Mouse (Mus musculus) heart, embryonic 14.5 days (tissue): ENCODE data around the gene Cntn5. TPM values are rescaled to one million over a fixed set of nuclear protein-coding genes. Genes with fewer than 3 reads are reported as not detected.

Experiments
- ATAC-seq: fragments of 200-750 bp; cut with Nextera tagmentation; 2 replicates; pipeline ENCODE4 v1.8.0; 2017; ENCODE audit warnings: low read depth, moderate TSS enrichment; ENCODE audit not compliant: insufficient number of reproducible peaks, insufficient read depth, low FRiP score
- H3K27ac ChIP-seq, 2 experiments: fragments of 200-500 bp in 1 of 2; fragments of 300-500 bp in 1 of 2; sonication (generic) in 1 of 2; replicated peaks in 1 of 2; 2 replicates each; pipeline ENCODE4 v1.5.1; 2012 to 2014; ENCODE audit warnings: low read depth in 2 of 2, low read length in 2 of 2, control low read depth in 1 of 2, mild to moderate bottlenecking in 1 of 2, mixed read lengths in 1 of 2; ENCODE audit not compliant: control insufficient read depth in 1 of 2, insufficient read depth in 1 of 2
- H3K27me3 ChIP-seq: fragments of 300-500 bp; sonication (generic); 2 replicates; pipeline ENCODE4 v1.6.1; 2014; ENCODE audit warnings: mild to moderate bottlenecking, low read length, control low read depth; ENCODE audit not compliant: control insufficient read depth, insufficient read depth
- H3K36me3 ChIP-seq: fragments of 300-500 bp; sonication (generic); 2 replicates; pipeline ENCODE4 v1.6.1; 2014; ENCODE audit warnings: mild to moderate bottlenecking, control low read depth, low read length, mixed read lengths; ENCODE audit not compliant: control insufficient read depth, insufficient read depth
- H3K4me1 ChIP-seq, 2 experiments: fragments of 200-500 bp in 1 of 2; fragments of 300-500 bp in 1 of 2; sonication (generic) in 1 of 2; 2 replicates each; pipeline ENCODE4 v1.6.1; 2012 to 2014; ENCODE audit warnings: low read length in 2 of 2, control low read depth in 1 of 2, mixed read lengths in 1 of 2; ENCODE audit not compliant: control insufficient read depth in 2 of 2, insufficient read depth in 2 of 2
- H3K4me2 ChIP-seq: fragments of 300-500 bp; sonication (generic); 2 replicates; pipeline ENCODE4 v1.6.1; 2014; ENCODE audit warnings: mild to moderate bottlenecking, low read length
- H3K4me3 ChIP-seq, 2 experiments: fragments of 200-500 bp in 1 of 2; fragments of 300-500 bp in 1 of 2; sonication (generic) in 1 of 2; 2 replicates each; pipeline ENCODE4 v1.5.1; 2012 to 2014; ENCODE audit warnings: low read length in 2 of 2, mild to moderate bottlenecking in 2 of 2, control low read depth in 1 of 2, low read depth in 1 of 2, moderate library complexity in 1 of 2; ENCODE audit not compliant: control insufficient read depth in 1 of 2, insufficient read depth in 1 of 2
- H3K9ac ChIP-seq: fragments of 300-500 bp; sonication (generic); 2 replicates; pipeline ENCODE4 v1.6.1; 2014; ENCODE audit warnings: mild to moderate bottlenecking, low read length
- H3K9me3 ChIP-seq: fragments of 300-500 bp; sonication (generic); 2 replicates; pipeline ENCODE4 v1.6.1; 2016; ENCODE audit warnings: low read length, control low read depth; ENCODE audit not compliant: control insufficient read depth
- WGBS: fragments of 180-500 bp; shearing (Covaris S2); extraction: QIAGEN DNeasy Blood & Tissue Kit; methylation state at CpG from one replicate; pipeline ENCODE4 v1.1.7; 2014; 5-methylcytosine and 5-hydroxymethylcytosine counted together
- polyA plus RNA-seq: library from polyadenylated mRNA; unstranded; fragments of >200 nt; fragmentation: Nextera tagmentation; extraction: Ambion mirVana; gene quantifications from 2 replicates; pipeline ENCODE4 v1.2.1, GENCODE M21; 2014

Gene Cntn5
- polyA plus RNA-seq, 1 experiment from 2014 or later = 0.65 TPM

DNA sequence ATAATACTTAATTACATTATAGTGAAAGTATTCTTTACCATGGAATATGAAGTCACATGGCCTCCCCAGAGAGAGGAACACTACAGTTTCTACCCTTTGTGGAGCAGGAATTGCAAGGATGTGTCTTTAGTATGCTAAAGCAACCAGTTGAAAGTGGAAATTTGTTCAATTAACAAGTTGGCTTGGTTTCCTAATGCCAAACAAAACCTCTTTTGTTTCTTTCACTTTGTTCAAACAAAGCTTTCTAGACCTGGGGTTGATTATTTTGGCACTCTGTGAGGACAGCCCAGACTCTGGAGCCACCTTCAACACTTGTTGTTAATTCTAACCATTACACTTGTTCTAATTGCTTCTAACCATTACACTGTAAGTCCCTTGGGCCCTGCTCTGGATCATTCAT, 718.5 kb downstream of the Cntn5 start:
- Histone ChIP-seq H3K36me3 (no peaks in the 10 kb centered on the region), H3K4me1 (no peaks in the 10 kb centered on the region), H3K9me3 (no peaks in the 10 kb centered on the region), H3K9ac (no peak overlapping the region), H3K27ac (no peak overlapping the region), H3K4me3 (no peak overlapping the region), H3K27me3 (no peaks in the 10 kb centered on the region), H3K4me2 (no peak overlapping the region)
- no peak for ATAC-seq

- 87% methylated on average over 3 of the region's 3 CpGs for WGBS
- Histone ChIP-seq H3K9ac (no peak overlapping the region), H3K9me3 (no peaks in the 10 kb centered on the region), H3K4me1 (no peaks in the 10 kb centered on the region), H3K27me3 (no peaks in the 10 kb centered on the region), H3K27ac (no peak overlapping the region), H3K36me3 (no peaks in the 10 kb centered on the region), H3K4me2 (no peak overlapping the region), H3K4me3 (no peak overlapping the region)
- no peak for ATAC-seq
These were observed 734.0 kb downstream of the Cntn5 start for GRCm38 (mm10) chr9:10170526-10170925.

DNA sequence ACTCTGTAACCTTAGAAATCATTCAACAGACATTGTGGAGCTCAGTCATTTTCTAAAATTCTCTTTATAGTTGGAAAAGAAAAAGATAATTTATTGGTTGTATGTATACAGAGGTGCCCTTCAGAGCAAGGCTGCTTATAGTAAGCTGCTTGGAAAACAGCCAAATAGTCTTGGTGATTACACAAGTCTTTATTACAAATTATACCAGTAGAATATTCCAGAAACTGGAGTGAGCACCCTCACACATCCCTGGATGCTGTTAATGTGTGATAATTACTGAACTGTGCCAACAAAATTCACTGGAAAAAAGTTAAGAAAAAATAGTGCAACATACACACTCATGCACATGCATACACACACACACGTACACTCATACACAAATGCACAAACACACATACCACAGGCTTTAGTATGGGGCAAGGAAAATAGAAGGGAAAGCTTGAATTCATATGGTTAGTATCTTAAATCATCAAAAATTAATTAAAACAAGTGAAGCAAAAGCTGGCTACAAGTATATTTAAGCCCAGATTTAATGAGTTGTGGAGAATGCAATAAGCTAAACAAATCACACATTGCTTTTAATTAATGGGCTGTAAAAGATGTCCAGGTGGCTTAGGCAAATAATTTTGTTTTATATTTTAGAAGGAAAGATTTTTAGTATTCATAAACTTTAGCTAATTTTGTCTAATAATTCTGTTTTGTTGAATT, 783.1 kb downstream of the Cntn5 start:
- ATAC-seq = no peak
- Histone ChIP-seq H3K27ac (no peak overlapping the region), H3K9me3 (no peaks in the 10 kb centered on the region), H3K27me3 (no peaks in the 10 kb centered on the region), H3K4me3 (no peak overlapping the region), H3K4me2 (no peak overlapping the region), H3K36me3 (no peaks in the 10 kb centered on the region), H3K4me1 (no peaks in the 10 kb centered on the region), H3K9ac (no peak overlapping the region)
- WGBS = 85% methylated on average over 1 of the region's 1 CpGs

DNA sequence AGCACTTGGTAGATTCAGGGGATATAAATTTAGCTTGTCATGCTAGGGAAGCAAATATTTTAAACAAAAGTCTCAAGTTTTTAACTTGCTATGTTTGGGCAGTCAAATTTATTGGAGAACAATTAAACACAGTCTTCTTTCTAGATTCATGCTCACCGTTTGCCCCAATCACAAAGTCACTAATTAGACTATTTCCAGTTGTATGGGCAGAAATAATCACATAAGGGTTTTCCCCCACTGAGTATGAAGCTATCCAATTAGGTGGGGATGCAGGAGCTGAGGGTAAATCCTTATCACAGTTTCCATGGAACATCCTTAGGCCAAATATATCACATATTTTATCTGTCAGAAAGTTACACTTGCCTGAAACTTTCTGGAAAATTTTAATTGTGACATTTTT, 788.0 kb downstream of the Cntn5 start:
- Histone ChIP-seq H3K4me1 (no peaks in the 10 kb centered on the region), H3K4me3 (no peak overlapping the region), H3K27me3 (no peaks in the 10 kb centered on the region), H3K9me3 (no peaks in the 10 kb centered on the region), H3K4me2 (no peak overlapping the region), H3K27ac (no peak overlapping the region), H3K36me3 (no peaks in the 10 kb centered on the region), H3K9ac (no peak overlapping the region)
- ATAC-seq = no peak
- 74% methylated on average over 1 of the region's 1 CpGs for WGBS

GRCm38 (mm10) chr9:10109156-10109555, 795.4 kb downstream of the Cntn5 start:
- Histone ChIP-seq H3K4me1 (no peaks in the 10 kb centered on the region), H3K27ac (no peak overlapping the region), H3K9ac (no peak overlapping the region), H3K4me2 (no peak overlapping the region), H3K4me3 (no peak overlapping the region), H3K9me3 (no peaks in the 10 kb centered on the region), H3K36me3 (no peaks in the 10 kb centered on the region), H3K27me3 (no peaks in the 10 kb centered on the region)
- WGBS = 85% methylated on average over 1 of the region's 1 CpGs
- ATAC-seq = no peak

GRCm38 (mm10) chr9:10107861-10108260, 796.7 kb downstream of the Cntn5 start:
- no peak for ATAC-seq
- Histone ChIP-seq H3K36me3 (no peaks in the 10 kb centered on the region), H3K27ac (no peak overlapping the region), H3K4me1 (no peaks in the 10 kb centered on the region), H3K4me3 (no peak overlapping the region), H3K4me2 (no peak overlapping the region), H3K9ac (no peak overlapping the region), H3K27me3 (no peaks in the 10 kb centered on the region), H3K9me3 (no peaks in the 10 kb centered on the region)
- WGBS = 76% methylated on average over 4 of the region's 4 CpGs

GRCm38 (mm10) chr9:10101812-10102440, 802.6 kb downstream of the Cntn5 start:
- Histone ChIP-seq H3K36me3 (no peaks in the 10 kb centered on the region), H3K4me2 (no peak overlapping the region), H3K27me3 (no peaks in the 10 kb centered on the region), H3K4me1 (no peaks in the 10 kb centered on the region), H3K27ac (no peak overlapping the region), H3K4me3 (no peak overlapping the region), H3K9ac (no peak overlapping the region), H3K9me3 (no peaks in the 10 kb centered on the region)
- WGBS = 27% methylated on average over 5 of the region's 5 CpGs
- ATAC-seq = no peak

DNA sequence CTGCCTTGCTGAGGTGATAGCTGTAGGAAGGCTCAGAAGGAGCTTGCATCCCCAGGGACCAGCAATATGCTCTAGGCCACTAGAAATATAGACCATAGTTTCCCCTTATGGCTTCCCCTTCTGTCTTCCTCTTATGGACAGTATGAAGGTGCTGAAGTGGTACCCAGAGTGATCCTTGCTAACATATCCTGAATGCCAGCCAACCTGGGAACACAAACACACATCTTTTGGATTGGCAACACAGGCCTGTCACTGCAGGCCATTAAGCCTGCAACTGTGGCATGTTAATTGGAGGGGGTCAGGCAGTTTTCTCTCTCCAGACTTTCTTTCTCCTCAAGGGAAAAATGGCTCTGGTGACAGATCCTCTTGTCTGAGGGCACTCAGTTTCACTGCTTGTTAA, 828.3 kb downstream of the Cntn5 start:
- Histone ChIP-seq H3K4me1 (no peaks in the 10 kb centered on the region), H3K9ac (no peak overlapping the region), H3K36me3 (no peaks in the 10 kb centered on the region)

More for the DNA sequence above, 828.3 kb downstream of the Cntn5 start:
- H3K4me3 ChIP-seq = no peak overlapping the region
- H3K27ac ChIP-seq = no peak overlapping the region
- H3K27me3 ChIP-seq = no peaks in the 10 kb centered on the region
- H3K4me2 ChIP-seq = no peak overlapping the region
- no peaks in the 10 kb centered on the region for H3K9me3 ChIP-seq
- no peak for ATAC-seq
